Mouse (Mus musculus) embryonic facial prominence, embryonic 14.5 days (tissue): ENCODE results near the gene Gm20792. TPM values are rescaled to one million over a fixed set of nuclear protein-coding genes. Genes with fewer than 3 reads are reported as not detected.
"Not testable (repeated sequence)": the region's sequence is repeated elsewhere in the genome, so short reads cannot be mapped to it uniquely, and the experiment has no call there.

ENCODE experiments used
- ATAC-seq: fragments of 200-750 bp; cut with Nextera tagmentation; 2 replicates; pipeline ENCODE4 v1.8.0; 2017; ENCODE audit warnings: low read depth, moderate number of reproducible peaks, moderate TSS enrichment
- DNase-seq: peaks from one replicate; pipeline ENCODE4 v3.0.0-alpha.2; 2015; ENCODE audit warnings: low spot score
- H3K27ac ChIP-seq: fragments of 300-500 bp; sonication (generic); replicated peaks from 2 replicates; pipeline ENCODE4 v1.5.1; 2014; ENCODE audit warnings: low read depth, mild to moderate bottlenecking, low read length, moderate library complexity
- H3K27me3 ChIP-seq: fragments of 300-500 bp; sonication (generic); replicated peaks from 2 replicates; pipeline ENCODE4 v1.6.1; 2014; ENCODE audit warnings: low read length; ENCODE audit not compliant: control insufficient read depth, insufficient read depth
- H3K36me3 ChIP-seq: fragments of 300-500 bp; sonication (generic); 2 replicates; pipeline ENCODE4 v1.6.1; 2014; ENCODE audit warnings: low read length, mixed read lengths; ENCODE audit not compliant: control insufficient read depth, insufficient read depth
- H3K4me1 ChIP-seq: fragments of 300-500 bp; sonication (generic); 2 replicates; pipeline ENCODE4 v1.6.1; 2014; ENCODE audit warnings: antibody characterized with exemption, low read length; ENCODE audit not compliant: control insufficient read depth, insufficient read depth
- H3K4me2 ChIP-seq: fragments of 300-500 bp; sonication (generic); 2 replicates; pipeline ENCODE4 v1.6.1; 2014; ENCODE audit warnings: low read depth, mild to moderate bottlenecking, low read length, moderate library complexity, mixed read lengths
- H3K4me3 ChIP-seq: fragments of 300-500 bp; sonication (generic); 2 replicates; pipeline ENCODE4 v1.5.1; 2014; ENCODE audit warnings: low read depth, mild to moderate bottlenecking, low read length
- H3K9ac ChIP-seq: fragments of 300-500 bp; sonication (generic); 2 replicates; pipeline ENCODE4 v1.6.1; 2014; ENCODE audit warnings: low read depth, mild to moderate bottlenecking, low read length, moderate library complexity, mixed read lengths
- H3K9me3 ChIP-seq: fragments of 300-500 bp; sonication (generic); 2 replicates; pipeline ENCODE4 v1.6.1; 2016; ENCODE audit warnings: low read length; ENCODE audit not compliant: control insufficient read depth
- WGBS: fragments of 180-500 bp; shearing (Covaris S2); extraction: QIAGEN DNeasy Blood & Tissue Kit; methylation state at CpG from one replicate; pipeline ENCODE4 v1.1.7; 2014; 5-methylcytosine and 5-hydroxymethylcytosine counted together
- polyA plus RNA-seq: library from polyadenylated mRNA; unstranded; fragments of >200 nt; fragmentation: Nextera tagmentation; extraction: Ambion mirVana; gene quantifications from 2 replicates; pipeline ENCODE4 v1.2.1, GENCODE M21; 2014

Gm20792 gene
- not detected in 2 replicates for polyA plus RNA-seq

DNA sequence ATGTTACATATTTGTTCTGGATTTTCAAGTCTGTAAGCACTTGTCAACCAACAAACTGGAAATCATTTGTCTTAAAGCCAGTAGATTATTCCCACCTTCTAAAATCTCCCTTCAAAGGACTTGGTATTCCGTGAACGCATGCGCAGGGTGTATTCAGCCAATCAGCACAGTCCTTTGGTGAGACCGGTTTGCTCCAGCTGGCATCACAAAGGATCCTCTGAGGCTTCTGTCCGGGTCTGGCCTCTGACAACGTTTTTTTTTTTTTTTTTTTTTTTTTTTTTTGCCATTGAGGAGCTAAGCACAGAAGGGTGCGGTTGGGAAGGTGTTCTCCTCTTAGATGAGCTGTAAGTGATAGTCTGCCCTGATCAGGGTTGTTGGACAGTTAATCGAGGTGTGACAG, at the start of gene Gm20792:
TSS of gene Gm20792 (plus strand) at position 301 of the 400 bp plus-strand sequence.
- H3K4me3 ChIP-seq, ATAC-seq, H3K36me3 ChIP-seq, H3K9ac ChIP-seq, H3K27ac ChIP-seq, H3K4me2 ChIP-seq, H3K9me3 ChIP-seq, H3K27me3 ChIP-seq, DNase-seq, H3K4me1 ChIP-seq: not testable (repeated sequence)
- no CpG with 5 or more reads among the region's 8 CpGs for WGBS
